Mouse (Mus musculus): ENCODE results near the gene Prkab1.

Prkab1 gene

DNA sequence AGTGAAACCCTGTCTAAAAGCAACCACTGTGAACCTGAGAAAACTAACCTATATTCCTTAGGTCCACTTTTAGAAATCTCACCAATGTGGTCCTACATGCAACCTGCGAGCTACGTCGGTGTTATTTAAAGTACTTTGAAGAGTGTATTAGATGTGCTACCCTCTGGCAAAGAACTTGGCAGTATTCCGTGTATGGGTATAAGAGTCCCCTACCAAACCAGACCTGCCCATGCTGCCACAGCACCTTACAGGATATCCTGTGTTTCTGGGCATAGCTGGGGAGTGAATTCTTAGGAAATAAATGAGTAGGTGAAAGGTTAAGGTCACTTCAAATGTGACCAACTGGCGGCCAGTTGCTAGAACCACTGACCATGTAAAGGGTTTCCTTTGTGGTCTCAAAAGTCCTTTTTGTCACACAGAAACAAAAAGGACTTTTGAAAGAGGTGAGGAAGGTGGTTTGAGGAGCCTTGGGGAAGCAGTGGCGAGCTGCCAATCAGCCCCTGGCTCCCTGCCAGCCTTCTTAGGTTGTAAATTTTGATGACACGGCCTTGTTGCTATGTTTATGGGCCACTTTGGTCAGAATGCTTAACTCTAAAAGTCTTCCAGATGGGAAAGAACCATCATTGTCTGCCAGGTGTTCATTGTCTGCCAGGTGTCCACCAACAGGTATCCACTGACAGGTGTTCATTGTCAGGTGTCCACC, 41.5 kb downstream of the Prkab1 start:
- DNase-seq (ENCODE audit: extremely low spot score, low read depth, low spot score) = no peak

DNA sequence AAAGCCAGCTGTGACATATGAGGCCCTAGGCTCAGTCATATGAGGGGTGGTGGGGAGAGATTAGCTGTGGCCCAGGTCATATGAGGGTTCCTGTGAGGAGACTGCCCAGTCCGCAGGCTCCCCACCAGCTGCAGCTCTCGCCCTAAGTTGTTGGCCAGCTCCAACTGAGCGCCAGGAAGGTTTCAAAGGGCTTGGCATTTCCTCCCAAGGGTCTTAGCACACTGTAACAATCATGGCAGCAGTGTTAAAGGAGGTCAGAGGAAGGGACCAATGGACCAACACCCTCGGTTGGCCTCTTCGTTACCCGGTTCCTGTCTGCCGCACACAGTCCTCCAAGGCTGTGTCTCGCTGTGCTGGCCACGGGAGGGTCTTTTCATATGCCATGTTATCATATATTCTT, 43.8 kb downstream of the Prkab1 start:
- no peak for DNase-seq (ENCODE audit: extremely low spot score, low read depth, low spot score)

DNA sequence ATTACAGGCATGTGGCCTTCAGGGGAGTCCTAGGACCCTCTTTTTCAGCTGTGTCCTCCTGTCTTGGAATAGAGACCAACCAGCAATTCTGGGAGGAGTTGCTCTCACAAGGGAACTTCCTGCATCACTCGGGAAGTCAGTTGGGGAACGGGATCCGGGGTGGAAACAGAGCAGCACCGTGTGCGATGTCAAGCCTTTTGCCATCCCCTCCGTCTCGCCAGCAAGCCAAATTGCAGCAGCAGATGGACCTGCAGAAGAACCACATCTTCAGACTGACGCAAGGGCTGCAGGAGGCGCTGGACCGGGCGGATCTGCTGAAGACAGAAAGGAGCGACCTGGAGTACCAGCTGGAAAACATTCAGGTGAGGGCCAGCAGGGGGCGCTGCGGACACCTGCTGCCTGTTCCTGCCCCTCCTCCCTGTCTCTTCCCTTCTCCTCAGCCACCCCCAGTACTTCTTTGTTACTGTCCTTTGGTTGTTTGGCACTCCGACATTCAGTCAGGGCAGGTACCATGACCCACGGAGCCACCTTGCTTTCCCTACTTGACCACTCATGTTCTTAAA, 45.1 kb downstream of the Prkab1 start:
- no peak for DNase-seq (ENCODE audit: extremely low spot score, low read depth, low spot score)

DNA sequence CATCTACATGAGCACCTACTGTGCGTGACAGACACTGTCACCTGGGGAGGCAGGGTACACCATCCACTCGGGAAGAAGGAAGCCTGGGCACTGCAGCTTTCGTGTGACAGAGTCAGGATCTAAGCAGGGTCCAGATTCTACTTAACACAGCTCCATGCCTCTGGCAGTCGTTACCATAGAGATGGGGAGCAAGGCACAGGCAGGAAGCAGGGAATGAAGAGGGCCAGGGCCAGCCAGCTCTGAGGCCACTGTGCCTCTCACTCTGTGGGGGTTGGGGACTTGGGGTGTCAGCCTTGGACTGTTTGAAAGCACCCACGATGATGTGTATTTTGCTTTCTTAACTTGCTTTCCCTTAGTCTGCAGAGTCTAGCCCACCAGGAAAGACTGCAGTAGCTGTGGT, 46.1 kb downstream of the Prkab1 start:
- DNase-seq (ENCODE audit: extremely low spot score, low read depth, low spot score) = no peak

DNA sequence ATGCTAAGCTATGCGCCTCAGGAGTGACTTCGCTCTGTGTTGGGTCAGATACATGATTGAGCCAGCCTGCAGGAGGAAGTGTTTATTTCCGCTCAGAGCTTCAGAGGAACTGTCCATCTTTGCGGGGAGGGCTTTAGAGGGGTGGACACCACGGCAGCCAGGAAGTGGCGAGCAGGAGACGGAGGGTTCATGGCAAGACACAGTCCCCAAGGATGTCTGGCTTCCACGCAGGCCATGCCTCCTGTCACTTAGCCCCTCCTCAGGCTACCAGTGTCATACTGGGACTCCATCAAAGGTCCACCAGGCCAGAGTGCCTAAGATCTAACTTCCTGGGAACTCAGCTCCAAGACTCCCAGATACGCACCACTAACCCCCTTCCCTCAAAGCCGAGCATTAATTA, 46.6 kb downstream of the Prkab1 start:
- no peak for DNase-seq (ENCODE audit: extremely low spot score, low read depth, low spot score)

DNA sequence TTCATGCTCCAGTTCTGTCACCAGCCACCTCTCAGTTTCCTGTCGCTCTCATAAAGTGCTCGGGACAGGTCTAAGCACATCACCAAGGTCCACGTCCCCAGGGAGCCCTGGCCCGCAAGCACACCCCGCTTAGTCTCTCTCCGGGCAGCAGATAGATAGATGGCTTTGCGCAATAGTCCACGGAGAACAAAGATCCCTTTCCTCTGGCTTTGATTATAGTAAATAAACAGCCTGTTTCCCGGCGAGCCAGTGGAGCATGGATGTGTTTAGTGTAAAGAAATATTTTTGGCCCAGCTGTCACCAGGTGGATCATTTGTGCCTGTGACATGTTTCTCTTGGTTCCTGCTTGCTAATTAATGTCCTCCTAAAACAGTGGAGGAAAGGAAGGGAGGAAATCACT, 47.0 kb downstream of the Prkab1 start:
- DNase-seq (ENCODE audit: extremely low spot score, low read depth, low spot score) = no peak

DNA sequence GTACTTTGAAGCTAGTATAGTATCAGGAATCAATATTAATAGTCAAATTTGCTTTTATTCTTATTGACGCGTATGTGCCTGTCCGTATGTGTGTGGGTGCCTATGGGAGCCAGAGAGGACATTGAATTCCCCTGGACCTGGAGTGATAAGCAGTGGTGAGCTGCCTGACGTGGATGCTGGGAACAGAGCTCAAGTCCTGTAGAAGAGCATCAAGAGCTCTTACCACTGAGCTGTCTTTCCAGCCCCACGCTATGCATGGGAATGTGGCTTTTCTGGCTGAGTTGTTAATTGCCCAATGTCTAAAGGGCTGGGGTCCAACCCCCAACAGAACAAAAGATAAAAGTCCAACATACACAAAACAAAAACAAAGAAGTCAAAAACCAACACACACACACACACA, 47.9 kb downstream of the Prkab1 start:
- no peak for DNase-seq (ENCODE audit: extremely low spot score, low read depth, low spot score)

DNA sequence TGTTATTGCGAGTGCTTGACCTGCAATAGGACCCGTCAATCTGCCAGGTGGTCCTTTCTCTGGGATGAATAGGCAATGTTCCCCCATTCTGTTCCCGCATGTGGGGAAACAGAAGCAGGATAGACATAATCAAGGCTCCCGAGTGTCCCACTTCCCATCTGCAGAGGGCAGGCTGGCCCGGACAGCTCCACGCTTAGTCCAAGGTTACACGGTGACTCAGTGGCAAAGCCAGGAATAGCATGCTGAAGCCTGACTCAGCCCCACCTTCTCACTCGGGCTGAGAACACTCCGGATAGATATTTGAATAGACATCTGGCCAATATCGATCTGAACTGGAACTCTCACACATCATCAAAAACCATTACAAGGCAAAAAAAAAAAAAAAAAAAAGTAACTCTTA, 48.6 kb downstream of the Prkab1 start:
- no peak for DNase-seq (ENCODE audit: extremely low spot score, low read depth, low spot score)

DNA sequence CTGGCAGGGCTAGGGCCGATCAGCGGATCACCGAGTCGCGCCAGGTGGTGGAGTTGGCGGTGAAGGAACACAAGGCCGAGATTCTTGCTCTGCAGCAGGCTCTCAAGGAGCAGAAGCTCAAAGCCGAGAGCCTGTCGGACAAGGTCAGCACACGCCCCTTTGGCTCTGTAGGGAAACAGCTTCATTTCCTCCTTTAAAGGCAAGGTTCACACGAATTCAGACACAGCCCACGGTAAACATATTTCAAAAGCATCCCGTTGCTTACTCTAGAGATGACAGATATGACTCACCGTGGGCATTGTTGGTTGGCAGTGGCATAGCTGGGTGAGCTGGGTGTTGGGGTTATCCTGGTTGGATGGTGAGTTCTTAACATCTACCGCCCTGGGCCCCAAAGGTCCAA, 53.1 kb downstream of the Prkab1 start:
- DNase-seq (ENCODE audit: extremely low spot score, low read depth, low spot score) = no peak

Measured in hindlimb bud, embryonic 11.5 days (tissue).